Mouse (Mus musculus) neural tube, embryonic 14.5 days (tissue): ENCODE data around the gene Slc25a47. TPM values are rescaled to one million over a fixed set of nuclear protein-coding genes. Genes with fewer than 3 reads are reported as not detected.

Experiments
- ATAC-seq: fragments of 200-750 bp; cut with Nextera tagmentation; 2 replicates; pipeline ENCODE4 v1.8.0; 2017; ENCODE audit warnings: low read depth, mild to moderate bottlenecking, moderate TSS enrichment, moderate library complexity
- H3K27ac ChIP-seq: fragments of 300-500 bp; sonication (generic); 2 replicates; pipeline ENCODE4 v1.5.1; 2014; ENCODE audit warnings: low read depth, mild to moderate bottlenecking, control low read depth, low read length, moderate library complexity, mixed read lengths
- H3K27me3 ChIP-seq: fragments of 300-500 bp; sonication (generic); 2 replicates; pipeline ENCODE4 v1.6.1; 2014; ENCODE audit warnings: low read length; ENCODE audit not compliant: control insufficient read depth, insufficient read depth
- H3K36me3 ChIP-seq: fragments of 300-500 bp; sonication (generic); 2 replicates; pipeline ENCODE4 v1.6.1; 2014; ENCODE audit warnings: low read length, mixed read lengths; ENCODE audit not compliant: control insufficient read depth, insufficient read depth
- H3K4me1 ChIP-seq: fragments of 300-500 bp; sonication (generic); 2 replicates; pipeline ENCODE4 v1.6.1; 2014; ENCODE audit warnings: low read length; ENCODE audit not compliant: control insufficient read depth, insufficient read depth
- H3K4me2 ChIP-seq: fragments of 300-500 bp; sonication (generic); 2 replicates; pipeline ENCODE4 v1.6.1; 2014; ENCODE audit warnings: mild to moderate bottlenecking, low read depth, low read length, control low read depth
- H3K4me3 ChIP-seq: fragments of 300-500 bp; sonication (generic); 2 replicates; pipeline ENCODE4 v1.5.1; 2014; ENCODE audit warnings: low read depth, low read length, control low read depth, mixed read lengths
- H3K9ac ChIP-seq: fragments of 300-500 bp; sonication (generic); replicated peaks from 2 replicates; pipeline ENCODE4 v1.6.1; 2014; ENCODE audit warnings: low read depth, mild to moderate bottlenecking, control low read depth, low read length, mixed read lengths
- H3K9me3 ChIP-seq: fragments of 300-500 bp; sonication (generic); 2 replicates; pipeline ENCODE4 v1.6.1; 2016; ENCODE audit warnings: low read length; ENCODE audit not compliant: control insufficient read depth
- WGBS: fragments of 180-500 bp; shearing (Covaris S2); extraction: QIAGEN DNeasy Blood & Tissue Kit; methylation state at CpG from one replicate; pipeline ENCODE4 v1.1.7; 2014; 5-methylcytosine and 5-hydroxymethylcytosine counted together
- polyA plus RNA-seq: library from polyadenylated mRNA; unstranded; fragments of >200 nt; fragmentation: Nextera tagmentation; extraction: Ambion mirVana; gene quantifications from 2 replicates; pipeline ENCODE4 v1.2.1, GENCODE M21; 2014

Slc25a47 gene
- polyA plus RNA-seq, 1 experiment from 2014 or later, result 9.4 TPM

GRCm38 (mm10) chr12:108858486-108858885 lies 22.6 kb downstream of the Slc25a47 start:
- ATAC-seq, result no peak
- H3K27ac ChIP-seq, result no peak overlapping the region
- H3K9me3 ChIP-seq, result no peaks in the 10 kb centered on the region
- no peak overlapping the region for H3K4me2 ChIP-seq
- H3K27me3 ChIP-seq, result no peaks in the 10 kb centered on the region
- no peaks in the 10 kb centered on the region for H3K4me1 ChIP-seq
- no peak overlapping the region for H3K4me3 ChIP-seq
- 83% methylated on average over 5 of the region's 5 CpGs for WGBS
- H3K36me3 ChIP-seq, result peaks cover 26% of the 10 kb centered on the region
- no peak overlapping the region for H3K9ac ChIP-seq

DNA sequence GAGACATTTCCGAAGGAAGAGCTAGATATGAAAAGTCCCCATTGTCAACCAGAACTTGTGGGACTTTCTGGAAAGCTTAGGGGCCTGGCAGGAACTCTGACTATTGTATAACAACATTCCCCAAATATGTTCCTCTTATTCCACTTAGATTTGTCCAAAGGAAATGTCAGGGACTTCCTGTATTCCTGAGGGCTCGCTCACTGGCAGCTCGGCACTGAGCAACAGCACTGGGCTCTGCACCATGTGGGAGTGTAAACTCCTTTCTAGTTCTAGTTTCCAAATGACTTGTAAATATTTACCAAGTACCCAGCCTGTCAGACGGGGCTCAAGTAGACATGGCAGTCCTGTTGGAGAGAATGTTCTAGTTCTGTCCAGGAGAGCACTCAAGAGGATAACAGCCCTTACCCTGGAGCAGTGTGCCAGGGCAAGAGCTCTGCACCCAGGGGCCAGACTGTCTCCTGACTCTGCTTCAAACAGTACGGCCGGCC lies 29.2 kb downstream of the Slc25a47 start:
- Histone ChIP-seq H3K36me3 (peaks cover 75% of the 10 kb centered on the region), H3K27ac (no peak overlapping the region), H3K4me1 (no peaks in the 10 kb centered on the region), H3K4me2 (no peak overlapping the region), H3K9ac (no peak overlapping the region), H3K4me3 (no peak overlapping the region), H3K27me3 (no peaks in the 10 kb centered on the region), H3K9me3 (no peaks in the 10 kb centered on the region)
- 94% methylated on average over 6 of the region's 6 CpGs for WGBS
- ATAC-seq, result no peak

DNA sequence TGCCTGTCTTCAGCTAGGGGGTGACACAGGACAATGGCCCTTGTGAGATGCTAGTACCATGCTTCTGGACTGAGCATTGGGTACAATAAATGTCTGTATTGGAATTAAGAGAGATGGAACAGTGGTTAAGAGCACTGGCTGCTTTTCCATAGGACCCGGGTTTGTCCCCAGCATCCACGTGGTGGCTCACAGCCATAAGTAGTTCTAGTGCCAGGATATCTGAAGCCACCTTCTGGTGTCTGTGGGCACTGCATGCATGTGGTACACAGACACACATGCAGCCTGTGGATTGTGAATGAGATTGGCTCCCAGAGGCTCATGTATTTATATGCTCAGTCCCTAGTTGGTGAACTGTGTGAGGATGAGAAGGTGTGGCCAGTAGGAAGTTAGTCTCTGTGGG lies 33.7 kb downstream of the Slc25a47 start:
- Histone ChIP-seq H3K27me3 (no peaks in the 10 kb centered on the region), H3K4me3 (no peak overlapping the region), H3K4me1 (no peaks in the 10 kb centered on the region), H3K27ac (no peak overlapping the region), H3K9me3 (no peaks in the 10 kb centered on the region), H3K9ac (no peak overlapping the region), H3K36me3 (peaks cover 73% of the 10 kb centered on the region), H3K4me2 (no peak overlapping the region)
- whole genome bisulfite sequencing, result 84% methylated on average over 2 of the region's 2 CpGs
- no peak for ATAC-seq

DNA sequence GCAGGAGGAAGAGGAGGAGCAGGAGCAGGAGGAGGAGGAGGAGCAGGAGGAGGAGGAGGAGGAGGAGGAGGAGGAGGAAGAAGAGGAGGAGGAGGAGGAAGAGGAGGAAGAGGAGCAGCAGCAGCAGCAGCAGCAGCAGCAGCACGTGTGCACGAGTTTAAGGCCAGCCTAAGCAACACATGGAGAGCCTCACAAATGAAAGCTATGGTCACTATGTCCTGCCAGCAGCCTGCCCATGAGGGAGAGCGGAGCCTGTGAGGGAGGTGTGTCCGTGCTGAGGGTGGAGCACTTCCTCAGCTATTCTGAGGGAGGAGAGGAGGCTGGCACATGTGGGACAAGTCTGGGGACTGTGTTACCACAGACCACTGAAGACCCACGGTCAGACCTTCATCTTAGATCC lies 37.3 kb downstream of the Slc25a47 start:
- no peaks in the 10 kb centered on the region for H3K4me1 ChIP-seq
- H3K4me2 ChIP-seq, result no peak overlapping the region
- H3K4me3 ChIP-seq, result no peak overlapping the region
- H3K9me3 ChIP-seq, result no peaks in the 10 kb centered on the region
- H3K9ac ChIP-seq, result no peak overlapping the region
- no peaks in the 10 kb centered on the region for H3K27me3 ChIP-seq
- peaks cover 57% of the 10 kb centered on the region for H3K36me3 ChIP-seq
- H3K27ac ChIP-seq, result no peak overlapping the region
- no peak for ATAC-seq
- WGBS, result 96% methylated on average over 5 of the region's 5 CpGs

- H3K4me2 ChIP-seq, result no peak overlapping the region
- no peak overlapping the region for H3K27ac ChIP-seq
- ATAC-seq, result no peak
- H3K9me3 ChIP-seq, result no peaks in the 10 kb centered on the region
- no peak overlapping the region for H3K4me3 ChIP-seq
- 97% methylated on average over 4 of the region's 4 CpGs for WGBS
- no peak overlapping the region for H3K9ac ChIP-seq
- peaks cover 48% of the 10 kb centered on the region for H3K36me3 ChIP-seq
- H3K27me3 ChIP-seq, result no peaks in the 10 kb centered on the region
- no peaks in the 10 kb centered on the region for H3K4me1 ChIP-seq
These were observed 43.3 kb downstream of the Slc25a47 start for GRCm38 (mm10) chr12:108879138-108879537.

- WGBS, result 94% methylated on average over 5 of the region's 5 CpGs
- no peak overlapping the region for H3K27ac ChIP-seq
- H3K4me3 ChIP-seq, result no peak overlapping the region
- no peaks in the 10 kb centered on the region for H3K4me1 ChIP-seq
- peaks cover 45% of the 10 kb centered on the region for H3K36me3 ChIP-seq
- H3K9ac ChIP-seq, result no peak overlapping the region
- no peaks in the 10 kb centered on the region for H3K9me3 ChIP-seq
- no peak overlapping the region for H3K4me2 ChIP-seq
- ATAC-seq, result no peak
- H3K27me3 ChIP-seq, result no peaks in the 10 kb centered on the region
These were observed 44.8 kb downstream of the Slc25a47 start for GRCm38 (mm10) chr12:108880606-108881005.

DNA sequence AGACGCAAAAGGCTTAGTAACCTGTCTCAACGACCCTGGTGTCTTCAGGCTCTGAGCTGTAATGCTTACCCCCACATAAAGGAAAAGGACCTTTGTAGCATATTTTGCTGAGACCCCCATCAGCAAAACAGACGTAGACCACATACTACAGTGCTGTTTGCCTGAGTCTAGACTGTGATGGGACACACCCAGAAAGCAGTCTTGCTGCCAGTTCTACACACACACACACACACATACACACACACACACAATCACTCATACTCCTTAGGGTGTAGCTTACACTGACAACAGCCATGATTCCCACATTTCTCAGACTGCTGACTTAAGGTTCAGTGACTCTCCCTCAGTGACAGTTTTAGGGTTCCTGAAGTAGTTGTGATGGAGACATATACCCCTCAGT lies 45.3 kb downstream of the Slc25a47 start:
- no peak for ATAC-seq
- 84% methylated on average over 3 of the region's 3 CpGs for WGBS
- no peak overlapping the region for H3K9ac ChIP-seq
- no peak overlapping the region for H3K27ac ChIP-seq
- H3K27me3 ChIP-seq, result no peaks in the 10 kb centered on the region
- no peaks in the 10 kb centered on the region for H3K9me3 ChIP-seq
- H3K36me3 ChIP-seq, result peaks cover 48% of the 10 kb centered on the region
- H3K4me3 ChIP-seq, result no peak overlapping the region
- no peaks in the 10 kb centered on the region for H3K4me1 ChIP-seq
- no peak overlapping the region for H3K4me2 ChIP-seq

DNA sequence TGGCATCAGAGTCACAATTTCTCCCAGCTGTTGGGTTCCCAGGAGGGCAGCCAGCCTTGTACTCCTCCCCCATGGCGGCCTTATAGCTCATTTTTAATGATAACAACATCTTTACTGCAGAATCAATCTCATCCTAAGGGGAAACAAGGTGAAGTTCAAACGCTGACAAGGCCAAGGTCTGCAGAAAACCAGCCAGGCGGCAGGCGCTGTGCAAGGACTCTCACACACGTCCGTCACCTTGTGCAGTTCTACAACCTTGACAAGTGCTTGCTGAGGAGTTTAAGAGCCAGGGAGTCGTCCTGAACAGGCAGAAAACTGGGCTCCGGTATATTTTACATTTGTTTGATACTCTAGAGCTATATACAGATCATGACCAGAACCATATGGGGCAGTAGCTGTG lies 46.9 kb downstream of the Slc25a47 start:
- Histone ChIP-seq H3K9ac (no peak overlapping the region), H3K36me3 (peaks cover 62% of the 10 kb centered on the region), H3K4me2 (no peak overlapping the region), H3K27ac (no peak overlapping the region), H3K27me3 (no peaks in the 10 kb centered on the region), H3K4me3 (no peak overlapping the region), H3K9me3 (no peaks in the 10 kb centered on the region), H3K4me1 (no peaks in the 10 kb centered on the region)
- WGBS, result 94% methylated on average over 8 of the region's 8 CpGs
- no peak for ATAC-seq

GRCm38 (mm10) chr12:108885906-108886305 lies 50.1 kb downstream of the Slc25a47 start:
- H3K36me3 ChIP-seq, result peaks cover 56% of the 10 kb centered on the region
- no peaks in the 10 kb centered on the region for H3K4me1 ChIP-seq
- H3K4me3 ChIP-seq, result no peak overlapping the region
- no peak overlapping the region for H3K4me2 ChIP-seq
- 100% methylated on average over 1 of the region's 1 CpGs for WGBS
- H3K27ac ChIP-seq, result no peak overlapping the region
- no peaks in the 10 kb centered on the region for H3K27me3 ChIP-seq
- H3K9ac ChIP-seq, result no peak overlapping the region
- no peak for ATAC-seq
- no peaks in the 10 kb centered on the region for H3K9me3 ChIP-seq

DNA sequence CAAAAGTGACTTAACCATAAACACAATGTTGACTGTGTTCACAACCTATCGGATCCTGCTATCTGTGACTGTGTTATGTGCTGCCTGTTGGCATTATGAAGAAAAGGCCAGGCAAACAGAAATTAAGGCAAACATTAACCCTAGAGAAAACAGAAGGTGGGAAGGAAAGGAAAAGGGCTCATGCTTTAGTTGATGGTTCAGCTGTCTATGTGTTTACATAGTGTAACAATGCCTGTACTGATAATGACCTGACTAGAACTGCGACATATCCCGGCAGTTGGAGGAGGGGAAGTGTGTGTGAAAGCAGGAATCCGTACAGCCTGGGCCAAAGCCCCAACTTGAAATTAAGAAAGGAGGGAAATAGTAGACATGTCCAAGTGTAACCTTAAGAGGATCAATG lies 51.2 kb downstream of the Slc25a47 start:
- H3K36me3 ChIP-seq, result peaks cover 50% of the 10 kb centered on the region
- H3K9me3 ChIP-seq, result no peaks in the 10 kb centered on the region
- no peak overlapping the region for H3K9ac ChIP-seq
- WGBS, result 91% methylated on average over 4 of the region's 4 CpGs
- ATAC-seq, result no peak
- no peak overlapping the region for H3K27ac ChIP-seq
- H3K4me2 ChIP-seq, result no peak overlapping the region
- no peak overlapping the region for H3K4me3 ChIP-seq
- H3K4me1 ChIP-seq, result no peaks in the 10 kb centered on the region
- no peaks in the 10 kb centered on the region for H3K27me3 ChIP-seq
